Mouse (Mus musculus) midbrain, embryonic 12.5 days (tissue): ENCODE measurements at regions not wholly inside any gene's neighbourhood (a gene's known extent, or its start where the extent isn't known, plus 50 kb on each side); places are given as distances from the start of the nearest gene placed in this dataset.

Experiments
- ATAC-seq: fragments of 200-750 bp; cut with Nextera tagmentation; 2 replicates; pipeline ENCODE4 v1.8.0; 2017; ENCODE audit warnings: low read depth, moderate TSS enrichment, moderate library complexity; ENCODE audit not compliant: low FRiP score
- H3K27ac ChIP-seq: fragments of 300-500 bp; sonication (generic); replicated peaks from 2 replicates; pipeline ENCODE4 v1.5.1; 2016; ENCODE audit warnings: mild to moderate bottlenecking
- H3K27me3 ChIP-seq: fragments of 300-500 bp; sonication (generic); 2 replicates; pipeline ENCODE4 v1.6.1; 2016; ENCODE audit warnings: mild to moderate bottlenecking
- H3K36me3 ChIP-seq: fragments of 300-500 bp; sonication (generic); 2 replicates; pipeline ENCODE4 v1.6.1; 2016
- H3K4me1 ChIP-seq: fragments of 300-500 bp; sonication (generic); 2 replicates; pipeline ENCODE4 v1.6.1; 2016
- H3K4me2 ChIP-seq: fragments of 300-500 bp; sonication (generic); replicated peaks from 2 replicates; pipeline ENCODE4 v1.6.1; 2016; ENCODE audit warnings: mild to moderate bottlenecking, moderate library complexity
- H3K4me3 ChIP-seq: fragments of 300-500 bp; sonication (generic); 2 replicates; pipeline ENCODE4 v1.5.1; 2016; ENCODE audit warnings: mild to moderate bottlenecking
- H3K9ac ChIP-seq: fragments of 300-500 bp; sonication (generic); replicated peaks from 2 replicates; pipeline ENCODE4 v1.6.1; 2016; ENCODE audit warnings: mild to moderate bottlenecking, moderate library complexity
- H3K9me3 ChIP-seq: fragments of 300-500 bp; sonication (generic); 2 replicates; pipeline ENCODE4 v1.6.1; 2016; ENCODE audit warnings: mild to moderate bottlenecking
- WGBS: fragments of 180-500 bp; shearing (Covaris S2); methylation state at CpG from one replicate; pipeline ENCODE4 v1.1.7; 2016; 5-methylcytosine and 5-hydroxymethylcytosine counted together

- Histone ChIP-seq H3K9me3 (no peaks in the 10 kb centered on the region), H3K27me3 (no peaks in the 10 kb centered on the region), H3K9ac (no peak overlapping the region), H3K4me3 (no peak overlapping the region), H3K4me2 (no peak overlapping the region), H3K36me3 (no peaks in the 10 kb centered on the region), H3K27ac (no peak overlapping the region), H3K4me1 (no peaks in the 10 kb centered on the region)
- WGBS = 91% methylated on average over 2 of the region's 2 CpGs
- no peak for ATAC-seq
These were observed 142.4 kb upstream of the Mgat5 start for GRCm38 (mm10) chr1:127062430-127062829.

- Histone ChIP-seq H3K9me3 (no peaks in the 10 kb centered on the region), H3K4me3 (no peak overlapping the region), H3K4me1 (no peaks in the 10 kb centered on the region), H3K27ac (no peak overlapping the region), H3K4me2 (no peak overlapping the region), H3K36me3 (no peaks in the 10 kb centered on the region), H3K27me3 (no peaks in the 10 kb centered on the region), H3K9ac (no peak overlapping the region)
- WGBS = 85% methylated on average over 6 of the region's 6 CpGs
- ATAC-seq = no peak
These were observed 158.9 kb upstream of the Mgat5 start for GRCm38 (mm10) chr1:127045711-127046420.

- no peak for ATAC-seq
- WGBS = 95% methylated on average over 2 of the region's 2 CpGs
- Histone ChIP-seq H3K27ac (no peak overlapping the region), H3K36me3 (no peaks in the 10 kb centered on the region), H3K27me3 (no peaks in the 10 kb centered on the region), H3K9me3 (no peaks in the 10 kb centered on the region), H3K4me2 (no peak overlapping the region), H3K9ac (no peak overlapping the region), H3K4me3 (no peak overlapping the region), H3K4me1 (0 out of 2 replicates have a peak, but pooled peaks cover 5% of the 10 kb centered on the region)
These were observed 170.1 kb upstream of the Mgat5 start for GRCm38 (mm10) chr1:127034748-127035147.

GRCm38 (mm10) chr1:127031563-127031962 is 173.3 kb upstream of the Mgat5 start:
- Histone ChIP-seq H3K27ac (no peak overlapping the region), H3K9me3 (no peaks in the 10 kb centered on the region), H3K4me1 (0 out of 2 replicates have a peak, but pooled peaks cover 5% of the 10 kb centered on the region), H3K4me3 (no peak overlapping the region), H3K9ac (no peak overlapping the region), H3K36me3 (no peaks in the 10 kb centered on the region), H3K4me2 (no peak overlapping the region), H3K27me3 (no peaks in the 10 kb centered on the region)
- ATAC-seq = no peak
- WGBS = 25% methylated on average over 4 of the region's 4 CpGs

GRCm38 (mm10) chr1:127028872-127029497 is 175.8 kb upstream of the Mgat5 start:
- no peak for ATAC-seq
- 82% methylated on average over 1 of the region's 1 CpGs for WGBS
- Histone ChIP-seq H3K27me3 (no peaks in the 10 kb centered on the region), H3K4me3 (no peak overlapping the region), H3K4me1 (0 out of 2 replicates have a peak, but pooled peaks cover 5% of the 10 kb centered on the region), H3K9ac (no peak overlapping the region), H3K27ac (no peak overlapping the region), H3K4me2 (no peak overlapping the region), H3K36me3 (no peaks in the 10 kb centered on the region), H3K9me3 (no peaks in the 10 kb centered on the region)

- 91% methylated on average over 3 of the region's 3 CpGs for WGBS
- Histone ChIP-seq H3K9me3 (no peaks in the 10 kb centered on the region), H3K36me3 (no peaks in the 10 kb centered on the region), H3K27ac (no peak overlapping the region), H3K4me3 (no peak overlapping the region), H3K4me1 (no peaks in the 10 kb centered on the region), H3K27me3 (no peaks in the 10 kb centered on the region), H3K4me2 (no peak overlapping the region), H3K9ac (no peak overlapping the region)
- ATAC-seq = no peak
These were observed 181.7 kb upstream of the Mgat5 start for GRCm38 (mm10) chr1:127023100-127023499.

GRCm38 (mm10) chr1:127017698-127018097 is 187.1 kb upstream of the Nckap5 start:
- Histone ChIP-seq H3K4me3 (no peak overlapping the region), H3K9me3 (no peaks in the 10 kb centered on the region), H3K4me2 (no peak overlapping the region), H3K4me1 (peaks cover 11% of the 10 kb centered on the region), H3K27me3 (no peaks in the 10 kb centered on the region), H3K9ac (no peak overlapping the region), H3K36me3 (no peaks in the 10 kb centered on the region), H3K27ac (no peak overlapping the region)
- ATAC-seq = no peak
- WGBS = 69% methylated on average over 2 of the region's 2 CpGs

- Histone ChIP-seq H3K36me3 (no peaks in the 10 kb centered on the region), H3K4me3 (no peak overlapping the region), H3K9me3 (no peaks in the 10 kb centered on the region), H3K9ac (no peak overlapping the region), H3K27me3 (no peaks in the 10 kb centered on the region), H3K27ac (peak overlapping the region; percentile 73), H3K4me2 (no peak overlapping the region), H3K4me1 (peaks cover 11% of the 10 kb centered on the region)
- 71% methylated on average over 4 of the region's 4 CpGs for WGBS
- peak; percentile 38; the same call in 1 of the 2 replicates for ATAC-seq
These were observed 185.3 kb upstream of the Nckap5 start for GRCm38 (mm10) chr1:127015894-127016245.

- ATAC-seq = peak; percentile 54; the same call in 1 of the 2 replicates
- H3K4me3 ChIP-seq = no peak overlapping the region
- no peaks in the 10 kb centered on the region for H3K36me3 ChIP-seq
- H3K4me1 ChIP-seq = peaks cover 11% of the 10 kb centered on the region
- no peak overlapping the region for H3K9ac ChIP-seq
- H3K9me3 ChIP-seq = no peaks in the 10 kb centered on the region
- WGBS = 19% methylated on average over 8 of the region's 8 CpGs
- peak overlapping the region; percentile 73 for H3K27ac ChIP-seq
- H3K4me2 ChIP-seq = no peak overlapping the region
- no peaks in the 10 kb centered on the region for H3K27me3 ChIP-seq
These were observed 184.7 kb upstream of the Nckap5 start for GRCm38 (mm10) chr1:127015042-127015893.

GRCm38 (mm10) chr1:127011901-127012300 is 181.3 kb upstream of the Nckap5 start:
- Histone ChIP-seq H3K36me3 (no peaks in the 10 kb centered on the region), H3K9ac (no peak overlapping the region), H3K27ac (no peak overlapping the region), H3K4me3 (no peak overlapping the region), H3K4me2 (no peak overlapping the region), H3K4me1 (peaks cover 11% of the 10 kb centered on the region), H3K27me3 (no peaks in the 10 kb centered on the region), H3K9me3 (no peaks in the 10 kb centered on the region)
- 78% methylated on average over 6 of the region's 6 CpGs for WGBS
- no peak for ATAC-seq

- ATAC-seq = no peak
- no peaks in the 10 kb centered on the region for H3K9me3 ChIP-seq
- H3K27me3 ChIP-seq = no peaks in the 10 kb centered on the region
- H3K4me2 ChIP-seq = no peak overlapping the region
- WGBS = 81% methylated on average over 4 of the region's 4 CpGs
- H3K9ac ChIP-seq = no peak overlapping the region
- H3K36me3 ChIP-seq = no peaks in the 10 kb centered on the region
- H3K4me3 ChIP-seq = no peak overlapping the region
- H3K4me1 ChIP-seq = no peaks in the 10 kb centered on the region
- H3K27ac ChIP-seq = no peak overlapping the region
These were observed 179.1 kb upstream of the Nckap5 start for GRCm38 (mm10) chr1:127009699-127010098.

- H3K36me3 ChIP-seq = no peaks in the 10 kb centered on the region
- H3K4me2 ChIP-seq = no peak overlapping the region
- no peaks in the 10 kb centered on the region for H3K4me1 ChIP-seq
- no peak overlapping the region for H3K27ac ChIP-seq
- H3K4me3 ChIP-seq = no peak overlapping the region
- H3K27me3 ChIP-seq = no peaks in the 10 kb centered on the region
- no peak overlapping the region for H3K9ac ChIP-seq
- H3K9me3 ChIP-seq = no peaks in the 10 kb centered on the region
- WGBS = 80% methylated on average over 7 of the region's 7 CpGs
- no peak for ATAC-seq
These were observed 171.1 kb upstream of the Nckap5 start for GRCm38 (mm10) chr1:127001700-127002099.
